Mouse (Mus musculus) E14TG2a.4 (cell line): ENCODE measurements around the gene Gm5105.

Experiments used
- H3K27me3 ChIP-seq: 2 replicates; pipeline ENCODE4 v1.6.1; 2014; ENCODE audit warnings: low read length, control low read depth; ENCODE audit not compliant: insufficient read depth
- H3K36me3 ChIP-seq: 2 replicates; pipeline ENCODE4 v1.6.1; 2014; ENCODE audit warnings: low read length, control low read depth; ENCODE audit not compliant: insufficient read depth
- H3K4me1 ChIP-seq: replicated peaks from 2 replicates; pipeline ENCODE4 v1.6.1; 2014; ENCODE audit warnings: low read depth, low read length, control low read depth
- H3K4me3 ChIP-seq: replicated peaks from 2 replicates; pipeline ENCODE4 v1.5.1; 2014; ENCODE audit warnings: mild to moderate bottlenecking, low read length
- H3K9me3 ChIP-seq: 2 replicates; pipeline ENCODE4 v1.6.1; 2014; ENCODE audit warnings: low read length, control low read depth
- CTCF ChIP-seq: conservative IDR thresholded peaks from 2 replicates; pipeline ENCODE4 v1.5.1; 2014; ENCODE audit warnings: low read length
- NANOG ChIP-seq: IDR thresholded peaks from 2 replicates; pipeline ENCODE4 v1.6.1; 2014; ENCODE audit warnings: borderline replicate concordance, low read length, mixed read lengths
- POU5F1 ChIP-seq: IDR thresholded peaks from 2 replicates; pipeline ENCODE4 v1.6.1; 2014; ENCODE audit warnings: low read length, borderline replicate concordance

The Gm5105 gene

DNA sequence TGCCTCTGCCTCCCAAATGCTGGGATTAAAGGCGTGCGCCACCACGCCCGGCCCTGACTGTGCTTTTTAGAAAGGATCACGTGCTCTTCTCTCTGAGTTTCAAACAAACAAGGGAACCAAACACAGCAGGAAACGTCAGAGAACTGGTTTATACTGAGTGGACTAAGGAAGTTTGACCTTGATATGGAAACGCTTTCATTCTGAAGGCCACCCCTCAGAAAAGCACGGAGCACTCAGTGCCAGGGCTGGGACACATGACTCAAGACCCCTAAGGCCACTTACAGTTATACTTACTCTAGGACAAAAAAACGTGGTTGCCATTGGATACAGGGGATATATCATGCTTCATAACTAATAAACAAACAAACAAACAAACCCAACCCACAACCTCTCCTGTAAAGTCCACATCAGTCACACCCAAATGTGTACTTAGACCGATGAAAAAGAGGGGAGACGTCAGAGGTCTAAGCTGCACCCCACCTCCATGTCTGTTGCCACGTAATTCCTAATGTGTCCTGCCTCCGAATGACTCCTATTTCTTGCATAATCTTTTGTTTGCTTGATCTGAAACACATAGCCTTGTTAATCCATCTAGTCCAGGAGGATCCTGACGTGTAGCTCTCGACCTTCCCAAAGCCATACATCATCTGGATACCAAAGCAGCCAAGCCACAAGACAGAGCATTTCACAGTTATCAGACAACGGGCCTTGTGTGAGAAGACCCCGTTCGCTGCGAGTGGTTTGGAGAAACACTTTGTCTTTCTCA, 29.3 kb upstream of the Gm5105 start:
- no peaks in the 10 kb centered on the region for H3K9me3 ChIP-seq
- no peak overlapping the region for H3K4me3 ChIP-seq
- no peaks in the 10 kb centered on the region; the same call in 1 of the 2 replicates for H3K27me3 ChIP-seq
- 0 out of 2 replicates have a peak, but pooled peaks cover 4% of the 10 kb centered on the region for H3K4me1 ChIP-seq
- no peaks in the 10 kb centered on the region for H3K36me3 ChIP-seq
- TF ChIP-seq POU5F1, result no peak
- no peak for TF ChIP-seq NANOG
- TF ChIP-seq CTCF, result no peak

DNA sequence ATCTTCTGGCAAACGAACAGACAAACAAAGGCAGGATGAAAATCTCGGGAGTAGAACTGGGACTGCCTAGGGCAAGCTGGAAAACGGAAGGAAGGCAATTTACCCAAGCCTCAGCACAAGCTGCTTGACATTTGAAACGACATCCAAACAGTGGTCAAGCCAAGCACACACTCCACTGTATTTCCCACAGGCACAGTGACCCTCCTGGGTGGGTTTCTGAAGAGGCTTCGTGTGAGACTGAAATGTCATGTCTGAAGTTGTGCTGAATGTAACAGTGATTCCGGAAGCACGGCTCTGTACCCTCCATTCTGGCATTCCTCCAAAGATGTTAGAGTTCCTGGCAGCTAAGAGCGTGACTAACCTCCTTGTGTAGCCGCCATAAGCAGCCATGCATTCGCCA, 28.5 kb upstream of the Gm5105 start:
- 0 out of 2 replicates have a peak, but pooled peaks cover 4% of the 10 kb centered on the region for H3K4me1 ChIP-seq
- TF ChIP-seq NANOG (no peak), CTCF (no peak), POU5F1 (no peak)
- H3K36me3 ChIP-seq, result no peaks in the 10 kb centered on the region
- H3K27me3 ChIP-seq, result no peaks in the 10 kb centered on the region; the same call in 1 of the 2 replicates
- H3K9me3 ChIP-seq, result no peaks in the 10 kb centered on the region
- H3K4me3 ChIP-seq, result no peak overlapping the region

DNA sequence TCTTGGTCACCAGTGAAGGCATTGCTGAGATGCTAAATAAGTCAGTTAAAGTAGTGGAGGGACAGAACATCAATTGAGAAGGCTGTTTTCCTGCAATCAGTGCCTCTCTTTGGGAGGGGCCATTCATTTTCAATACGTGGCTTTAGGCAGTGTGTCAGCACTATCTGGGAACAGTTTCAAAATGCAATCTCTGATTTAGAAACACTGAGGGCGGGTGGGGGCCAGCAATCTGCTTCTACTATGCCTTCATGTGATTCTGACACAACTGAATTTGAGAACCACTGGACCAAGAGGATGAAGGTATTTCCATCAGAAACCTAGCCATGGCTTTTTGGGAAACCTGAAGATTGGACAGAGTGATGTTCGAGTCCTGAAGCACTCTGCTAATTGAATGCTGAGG, 28.1 kb upstream of the Gm5105 start:
- no peaks in the 10 kb centered on the region for H3K9me3 ChIP-seq
- 0 out of 2 replicates have a peak, but pooled peaks cover 4% of the 10 kb centered on the region for H3K4me1 ChIP-seq
- no peaks in the 10 kb centered on the region for H3K36me3 ChIP-seq
- no peak overlapping the region for H3K4me3 ChIP-seq
- H3K27me3 ChIP-seq, result no peaks in the 10 kb centered on the region; the same call in 1 of the 2 replicates
- no peak for TF ChIP-seq POU5F1
- no peak for TF ChIP-seq CTCF
- TF ChIP-seq NANOG, result no peak

DNA sequence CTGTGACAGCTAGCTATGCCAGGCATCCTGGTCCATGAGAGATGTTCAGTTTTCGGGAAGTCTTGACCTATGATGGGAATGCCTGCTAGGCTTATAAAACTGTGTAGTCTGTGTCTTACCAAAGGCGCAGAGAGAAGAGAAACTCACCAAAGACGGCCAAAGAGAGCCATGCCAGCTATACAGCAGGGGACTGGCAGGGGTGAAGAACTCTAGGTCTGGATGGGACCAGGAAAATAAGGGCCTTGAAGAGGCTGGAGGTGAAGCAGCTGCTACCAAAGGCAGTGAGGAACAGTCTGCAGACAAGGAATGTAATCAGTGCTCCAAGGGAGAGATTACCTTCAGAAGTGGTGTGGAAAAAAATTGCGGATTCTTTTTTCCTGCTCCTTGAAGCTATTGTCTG, 16.7 kb upstream of the Gm5105 start:
- TF ChIP-seq NANOG (no peak), POU5F1 (no peak), CTCF (no peak)
- Histone ChIP-seq H3K27me3 (no peaks in the 10 kb centered on the region; the same call in 1 of the 2 replicates), H3K9me3 (no peaks in the 10 kb centered on the region), H3K36me3 (no peaks in the 10 kb centered on the region), H3K4me1 (no peaks in the 10 kb centered on the region), H3K4me3 (no peak overlapping the region)

DNA sequence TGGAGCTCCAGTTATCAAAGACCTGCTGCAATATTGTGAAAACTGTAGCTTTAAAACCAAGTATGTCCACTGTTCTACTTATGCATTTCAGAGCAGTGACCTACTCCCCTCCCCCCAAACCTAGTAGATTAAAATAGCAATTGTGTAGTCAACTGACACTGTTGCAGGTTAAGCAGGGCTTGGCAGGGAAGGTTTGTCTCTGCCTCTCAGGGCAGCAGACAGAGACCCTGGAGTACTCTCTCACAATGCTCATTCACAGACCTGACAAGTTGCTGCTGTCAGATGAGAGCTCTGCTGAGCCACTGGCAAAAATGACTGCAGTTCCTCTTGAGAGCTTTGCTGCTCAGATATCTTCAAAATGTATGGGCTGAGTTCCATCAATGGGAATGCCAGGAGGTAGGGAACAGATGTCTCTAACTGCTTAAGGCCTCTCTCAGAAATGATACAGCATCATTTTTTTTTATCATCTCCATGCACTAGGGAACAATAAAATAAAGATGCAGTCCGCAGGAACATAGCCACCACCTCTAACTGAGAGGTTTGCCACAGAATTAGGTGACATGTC, 16.0 kb upstream of the Gm5105 start:
- no peaks in the 10 kb centered on the region for H3K9me3 ChIP-seq
- no peaks in the 10 kb centered on the region for H3K4me1 ChIP-seq
- no peak for TF ChIP-seq NANOG
- TF ChIP-seq CTCF, result no peak
- no peak for TF ChIP-seq POU5F1
- H3K4me3 ChIP-seq, result no peak overlapping the region
- no peaks in the 10 kb centered on the region; the same call in 1 of the 2 replicates for H3K27me3 ChIP-seq
- H3K36me3 ChIP-seq, result no peaks in the 10 kb centered on the region

DNA sequence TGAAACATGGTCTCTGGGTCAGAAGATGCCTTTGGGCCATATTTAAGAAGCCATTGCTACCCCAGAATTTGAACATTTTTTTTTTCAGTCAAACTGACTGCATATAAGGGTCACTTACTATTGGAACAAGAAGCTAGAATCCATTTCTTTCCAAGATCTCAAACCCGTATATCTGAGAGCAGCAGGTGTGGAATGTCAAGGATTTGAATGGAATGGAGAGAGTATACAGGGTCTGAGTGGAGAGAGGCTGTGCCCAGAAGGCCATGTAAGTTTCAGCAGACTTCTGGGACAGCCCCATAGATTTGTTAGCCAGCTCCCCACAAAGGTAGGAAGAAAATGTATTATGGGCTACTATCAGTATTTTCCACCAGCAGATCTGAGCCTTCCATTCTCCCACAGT, 11.5 kb upstream of the Gm5105 start:
- Histone ChIP-seq H3K27me3 (no peaks in the 10 kb centered on the region), H3K9me3 (no peaks in the 10 kb centered on the region), H3K4me1 (no peaks in the 10 kb centered on the region), H3K4me3 (no peak overlapping the region), H3K36me3 (no peaks in the 10 kb centered on the region)
- TF ChIP-seq NANOG (no peak), CTCF (no peak), POU5F1 (no peak)

DNA sequence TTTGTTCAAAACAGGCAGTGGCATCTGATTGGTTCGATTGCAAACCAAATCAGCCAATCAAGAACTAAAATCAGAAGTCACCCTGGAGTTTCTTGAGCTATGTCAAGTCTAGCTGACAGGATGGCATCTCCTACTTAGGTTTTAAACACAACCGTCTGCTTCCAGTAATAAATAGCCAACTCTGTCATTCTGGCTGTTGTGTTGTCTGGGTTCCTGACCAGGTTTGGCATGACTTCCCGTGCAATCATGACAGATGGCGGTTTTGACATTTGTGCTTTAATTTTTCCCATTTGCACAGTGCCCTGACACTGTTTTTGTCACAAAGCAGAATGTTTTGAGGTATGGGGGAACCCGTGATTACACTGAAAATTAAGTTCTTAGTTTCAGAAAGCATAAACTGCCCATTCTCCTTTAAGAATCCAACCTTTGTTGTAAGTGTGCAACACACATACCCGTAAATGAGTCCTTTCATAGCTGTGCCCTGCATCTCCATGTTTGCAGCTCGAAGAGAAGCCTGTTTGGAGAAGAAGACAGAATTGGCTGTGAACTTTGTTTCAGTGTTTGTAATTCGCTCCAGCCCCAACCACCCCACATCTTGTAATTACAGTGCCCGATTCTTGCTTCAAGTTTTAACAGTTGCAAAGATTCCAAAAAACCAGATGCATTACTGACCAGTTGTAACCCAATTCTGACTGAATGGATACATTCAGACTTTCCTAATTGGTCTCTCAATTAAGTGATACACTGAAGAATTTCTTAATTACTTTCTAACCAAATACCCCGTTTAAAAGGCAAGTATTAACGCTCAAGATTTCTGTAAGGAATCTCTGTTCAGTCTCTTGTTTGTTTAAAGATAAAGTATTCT, 10.5 kb upstream of the Gm5105 start:
- Histone ChIP-seq H3K4me3 (no peak overlapping the region), H3K27me3 (0 out of 2 replicates have a peak, but pooled peaks cover under 1% of the 10 kb centered on the region), H3K4me1 (no peaks in the 10 kb centered on the region), H3K9me3 (no peaks in the 10 kb centered on the region), H3K36me3 (no peaks in the 10 kb centered on the region)
- TF ChIP-seq NANOG (no peak), CTCF (no peak), POU5F1 (no peak)

DNA sequence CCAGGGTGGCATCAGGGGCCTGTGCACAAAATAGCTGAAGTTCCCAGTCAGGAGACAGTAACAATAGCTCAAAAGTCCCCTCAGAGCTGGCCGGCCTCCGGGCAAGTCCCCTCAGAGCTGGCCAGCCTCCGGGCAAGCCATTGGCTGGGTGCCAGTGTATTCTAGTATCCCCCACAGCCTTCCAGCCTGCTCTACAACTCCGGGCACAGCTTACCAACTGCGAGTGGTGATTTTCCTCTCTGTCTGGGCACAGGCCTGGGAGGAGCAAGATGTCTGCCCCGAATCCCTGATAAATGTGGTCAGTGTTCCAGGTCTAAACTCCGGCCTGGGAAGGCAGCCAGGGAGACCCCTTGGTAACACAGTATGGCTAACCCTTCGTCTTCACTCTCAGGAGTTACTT, 8.0 kb upstream of the Gm5105 start:
- Histone ChIP-seq H3K4me1 (peaks cover 5% of the 10 kb centered on the region), H3K36me3 (no peaks in the 10 kb centered on the region), H3K4me3 (no peak overlapping the region), H3K27me3 (peaks cover 8% of the 10 kb centered on the region; the same call in 1 of the 2 replicates), H3K9me3 (no peaks in the 10 kb centered on the region)
- no peak for TF ChIP-seq NANOG
- TF ChIP-seq POU5F1, result no peak
- TF ChIP-seq CTCF, result no peak

DNA sequence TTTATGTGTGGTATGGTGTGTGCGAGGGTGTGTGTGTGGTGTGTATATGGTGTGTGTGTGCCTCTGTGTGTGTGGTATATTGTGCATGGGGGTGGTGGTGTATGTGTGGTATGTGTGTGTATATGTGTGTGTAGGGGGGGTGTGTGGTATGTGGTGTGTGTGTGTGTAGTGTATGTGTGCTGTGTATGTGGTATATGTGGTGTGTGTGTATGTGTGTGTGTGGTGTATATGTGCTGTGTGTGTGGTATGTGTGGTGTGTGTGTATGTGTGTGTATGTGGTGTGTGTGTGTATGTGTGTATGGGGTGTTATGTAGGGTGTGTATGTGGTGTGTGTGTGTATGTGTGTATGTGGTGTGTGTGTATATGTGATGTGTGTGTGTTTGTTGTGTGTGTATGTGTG, 7.0 kb upstream of the Gm5105 start:
- no peak for TF ChIP-seq POU5F1
- TF ChIP-seq CTCF, result no peak
- no peak for TF ChIP-seq NANOG
- Histone ChIP-seq H3K36me3 (no peaks in the 10 kb centered on the region), H3K27me3 (peaks cover 18% of the 10 kb centered on the region; the same call in 1 of the 2 replicates), H3K4me1 (peaks cover 14% of the 10 kb centered on the region), H3K9me3 (no peaks in the 10 kb centered on the region), H3K4me3 (no peak overlapping the region)
